Mouse (Mus musculus) hindbrain, embryonic 10.5 days (tissue): Measurements from ENCODE around the gene Vps50. TPM values are rescaled to one million over a fixed set of nuclear protein-coding genes. Genes with fewer than 3 reads are reported as not detected.
"Not testable (repeated sequence)": the region's sequence is repeated elsewhere in the genome, so short reads cannot be mapped to it uniquely, and the experiment has no call there.

ENCODE experiments used
- DNase-seq: peaks from one replicate; pipeline ENCODE4 v3.0.0-alpha.2; 2017; ENCODE audit warnings: low spot score
- H3K27ac ChIP-seq: fragments of 300-500 bp; sonication (generic); 2 replicates; pipeline ENCODE4 v1.5.1; 2016; ENCODE audit warnings: mild to moderate bottlenecking, moderate library complexity
- H3K27me3 ChIP-seq: fragments of 300-500 bp; sonication (generic); 2 replicates; pipeline ENCODE4 v1.6.1; 2016; ENCODE audit warnings: mild to moderate bottlenecking; ENCODE audit not compliant: poor library complexity, insufficient read depth, severe bottlenecking
- H3K36me3 ChIP-seq: fragments of 300-500 bp; sonication (generic); 2 replicates; pipeline ENCODE4 v1.6.1; 2016; ENCODE audit warnings: mild to moderate bottlenecking, moderate library complexity
- H3K4me1 ChIP-seq: fragments of 300-500 bp; sonication (generic); replicated peaks from 2 replicates; pipeline ENCODE4 v1.6.1; 2016; ENCODE audit warnings: mild to moderate bottlenecking
- H3K4me3 ChIP-seq: fragments of 300-500 bp; sonication (generic); 2 replicates; pipeline ENCODE4 v1.5.1; 2016; ENCODE audit warnings: mild to moderate bottlenecking, moderate library complexity
- H3K9me3 ChIP-seq: fragments of 300-500 bp; sonication (generic); 2 replicates; pipeline ENCODE4 v1.6.1; 2016; ENCODE audit warnings: mild to moderate bottlenecking, moderate library complexity
- WGBS: fragments of 180-500 bp; shearing (Covaris S2); methylation state at CpG from one replicate; pipeline ENCODE4 v1.1.7; 2016; 5-methylcytosine and 5-hydroxymethylcytosine counted together
- polyA plus RNA-seq: library from polyadenylated mRNA; unstranded; fragments of >200 nt; fragmentation: Nextera tagmentation; extraction: Ambion mirVana; gene quantifications from 2 replicates; pipeline ENCODE4 v1.2.1, GENCODE M21; 2016

Gene Vps50
- polyA plus RNA-seq, 1 experiment from 2014 or later = 36.1 TPM

- DNase-seq = no peak
- H3K4me3 ChIP-seq = no peak overlapping the region
- H3K27me3 ChIP-seq = no peaks in the 10 kb centered on the region
- 58% methylated on average over 1 of the region's 1 CpGs for WGBS
- H3K27ac ChIP-seq = no peak overlapping the region
- peaks cover 15% of the 10 kb centered on the region for H3K36me3 ChIP-seq
- no peaks in the 10 kb centered on the region for H3K9me3 ChIP-seq
- H3K4me1 ChIP-seq = no peaks in the 10 kb centered on the region
These were observed 46.8 kb downstream of the Vps50 start for GRCm38 (mm10) chr6:3544970-3545369.

- no peak for DNase-seq
- Histone ChIP-seq H3K36me3 (peaks cover 20% of the 10 kb centered on the region), H3K4me1 (no peaks in the 10 kb centered on the region), H3K4me3 (no peak overlapping the region), H3K27me3 (no peaks in the 10 kb centered on the region), H3K9me3 (no peaks in the 10 kb centered on the region), H3K27ac (no peak overlapping the region)
- 81% methylated on average over 3 of the region's 3 CpGs for WGBS
These were observed 50.8 kb downstream of the Vps50 start for GRCm38 (mm10) chr6:3548959-3549358.

- Histone ChIP-seq H3K4me3 (no peak overlapping the region), H3K36me3 (peaks cover 20% of the 10 kb centered on the region), H3K9me3 (no peaks in the 10 kb centered on the region), H3K27ac (no peak overlapping the region), H3K27me3 (no peaks in the 10 kb centered on the region), H3K4me1 (no peaks in the 10 kb centered on the region)
- no peak for DNase-seq
- 95% methylated on average over 1 of the region's 1 CpGs for WGBS
These were observed 51.8 kb downstream of the Vps50 start for GRCm38 (mm10) chr6:3549992-3550391.

- peaks cover 31% of the 10 kb centered on the region for H3K36me3 ChIP-seq
- H3K27ac ChIP-seq, H3K4me1 ChIP-seq, H3K27me3 ChIP-seq, DNase-seq, H3K9me3 ChIP-seq, H3K4me3 ChIP-seq: not testable (repeated sequence)
- WGBS = 93% methylated on average over 9 of the region's 9 CpGs
These were observed 54.5 kb downstream of the Vps50 start for GRCm38 (mm10) chr6:3552681-3553080.

- no peak overlapping the region for H3K27ac ChIP-seq
- no peaks in the 10 kb centered on the region for H3K27me3 ChIP-seq
- DNase-seq = no peak
- no peaks in the 10 kb centered on the region for H3K9me3 ChIP-seq
- H3K36me3 ChIP-seq = peaks cover 33% of the 10 kb centered on the region
- H3K4me3 ChIP-seq = no peak overlapping the region
- H3K4me1 ChIP-seq = no peaks in the 10 kb centered on the region
- WGBS = 94% methylated on average over 4 of the region's 4 CpGs
These were observed 59.0 kb downstream of the Vps50 start for GRCm38 (mm10) chr6:3557177-3557576.

GRCm38 (mm10) chr6:3560009-3560408, 61.8 kb downstream of the Vps50 start:
- Histone ChIP-seq H3K4me1 (no peaks in the 10 kb centered on the region), H3K36me3 (peaks cover 30% of the 10 kb centered on the region), H3K27ac (no peak overlapping the region), H3K4me3 (no peak overlapping the region), H3K9me3 (no peaks in the 10 kb centered on the region), H3K27me3 (no peaks in the 10 kb centered on the region)
- WGBS = 63% methylated on average over 5 of the region's 5 CpGs
- no peak for DNase-seq

GRCm38 (mm10) chr6:3562301-3562700, 64.1 kb downstream of the Vps50 start:
- Histone ChIP-seq H3K27ac (no peak overlapping the region), H3K9me3 (no peaks in the 10 kb centered on the region), H3K4me3 (no peak overlapping the region), H3K4me1 (no peaks in the 10 kb centered on the region), H3K36me3 (peaks cover 23% of the 10 kb centered on the region), H3K27me3 (no peaks in the 10 kb centered on the region)
- no peak for DNase-seq

- DNase-seq, H3K4me3 ChIP-seq, H3K9me3 ChIP-seq, H3K4me1 ChIP-seq, H3K27me3 ChIP-seq, H3K27ac ChIP-seq: not testable (repeated sequence)
- peaks cover 14% of the 10 kb centered on the region for H3K36me3 ChIP-seq
These were observed 65.9 kb downstream of the Vps50 start for GRCm38 (mm10) chr6:3564118-3564517.

GRCm38 (mm10) chr6:3565005-3565404, 66.8 kb downstream of the Vps50 start:
- DNase-seq = no peak
- H3K27ac ChIP-seq = no peak overlapping the region
- H3K36me3 ChIP-seq = peaks cover 14% of the 10 kb centered on the region
- H3K9me3 ChIP-seq = no peaks in the 10 kb centered on the region
- H3K4me1 ChIP-seq = no peaks in the 10 kb centered on the region
- WGBS = 89% methylated on average over 4 of the region's 4 CpGs
- no peaks in the 10 kb centered on the region for H3K27me3 ChIP-seq
- H3K4me3 ChIP-seq = no peak overlapping the region

- no peaks in the 10 kb centered on the region for H3K9me3 ChIP-seq
- H3K4me1 ChIP-seq = no peaks in the 10 kb centered on the region
- no peaks in the 10 kb centered on the region for H3K27me3 ChIP-seq
- DNase-seq = no peak
- H3K4me3 ChIP-seq = no peak overlapping the region
- peaks cover 14% of the 10 kb centered on the region for H3K36me3 ChIP-seq
- H3K27ac ChIP-seq = no peak overlapping the region
- 89% methylated on average over 1 of the region's 1 CpGs for WGBS
These were observed 67.5 kb downstream of the Vps50 start for GRCm38 (mm10) chr6:3565667-3566066.

GRCm38 (mm10) chr6:3567071-3567610, 69.0 kb downstream of the Vps50 start:
- no peak for DNase-seq
- H3K4me3 ChIP-seq = no peak overlapping the region
- H3K27ac ChIP-seq = no peak overlapping the region
- WGBS = 96% methylated on average over 7 of the region's 7 CpGs
- H3K27me3 ChIP-seq = no peaks in the 10 kb centered on the region
- no peaks in the 10 kb centered on the region for H3K4me1 ChIP-seq
- peaks cover 25% of the 10 kb centered on the region for H3K36me3 ChIP-seq
- no peaks in the 10 kb centered on the region for H3K9me3 ChIP-seq

GRCm38 (mm10) chr6:3572221-3572815, 74.1 kb downstream of the Vps50 start:
- Histone ChIP-seq H3K9me3 (no peaks in the 10 kb centered on the region), H3K4me1 (no peaks in the 10 kb centered on the region), H3K36me3 (peaks cover 22% of the 10 kb centered on the region), H3K27ac (no peak overlapping the region), H3K27me3 (no peaks in the 10 kb centered on the region), H3K4me3 (no peak overlapping the region)
- no peak for DNase-seq
- WGBS = 94% methylated on average over 2 of the region's 2 CpGs

GRCm38 (mm10) chr6:3573787-3574186, 75.6 kb downstream of the Vps50 start:
- no peaks in the 10 kb centered on the region for H3K9me3 ChIP-seq
- no peak overlapping the region for H3K27ac ChIP-seq
- no peaks in the 10 kb centered on the region for H3K27me3 ChIP-seq
- no peak overlapping the region for H3K4me3 ChIP-seq
- DNase-seq = no peak
- H3K4me1 ChIP-seq = no peaks in the 10 kb centered on the region
- peaks cover 27% of the 10 kb centered on the region for H3K36me3 ChIP-seq
- WGBS = 92% methylated on average over 8 of the region's 8 CpGs

- no peak overlapping the region for H3K27ac ChIP-seq
- peaks cover 13% of the 10 kb centered on the region; the same call in 1 of the 2 replicates for H3K36me3 ChIP-seq
- no peak overlapping the region for H3K4me3 ChIP-seq
- H3K27me3 ChIP-seq = no peaks in the 10 kb centered on the region
- 95% methylated on average over 1 of the region's 1 CpGs for WGBS
- no peaks in the 10 kb centered on the region for H3K4me1 ChIP-seq
- DNase-seq = no peak
- H3K9me3 ChIP-seq = no peaks in the 10 kb centered on the region
These were observed 87.2 kb downstream of the Vps50 start for GRCm38 (mm10) chr6:3585402-3585801.
